Mouse (Mus musculus) heart, postnatal 0 days (tissue): ENCODE results near the gene Rab10. TPM values are rescaled to one million over a fixed set of nuclear protein-coding genes. Genes with fewer than 3 reads are reported as not detected.

ENCODE experiments used
- ATAC-seq: fragments of 200-750 bp; cut with Nextera tagmentation; 2 replicates; pipeline ENCODE4 v1.8.0; 2017; ENCODE audit warnings: low read depth, moderate number of reproducible peaks, moderate library complexity; ENCODE audit not compliant: insufficient read depth
- DNase-seq: peaks from one replicate; pipeline ENCODE4 v3.0.0-alpha.2; 2016; ENCODE audit warnings: low spot score
- H3K27ac ChIP-seq: fragments of 300-500 bp; sonication (generic); 2 replicates; pipeline ENCODE4 v1.5.1; 2014; ENCODE audit warnings: low read depth, mild to moderate bottlenecking
- H3K27me3 ChIP-seq: fragments of 300-500 bp; sonication (generic); 2 replicates; pipeline ENCODE4 v1.6.1; 2014; ENCODE audit warnings: low read length, mixed read lengths; ENCODE audit not compliant: control insufficient read depth, insufficient read depth
- H3K36me3 ChIP-seq: fragments of 300-500 bp; sonication (generic); replicated peaks from 2 replicates; pipeline ENCODE4 v1.6.1; 2014; ENCODE audit warnings: low read length, mixed read lengths; ENCODE audit not compliant: control insufficient read depth, insufficient read depth
- H3K4me1 ChIP-seq: fragments of 300-500 bp; sonication (generic); 2 replicates; pipeline ENCODE4 v1.6.1; 2014; ENCODE audit warnings: antibody characterized with exemption; ENCODE audit not compliant: control insufficient read depth, insufficient read depth
- H3K4me2 ChIP-seq: fragments of 300-500 bp; sonication (generic); 2 replicates; pipeline ENCODE4 v1.6.1; 2014; ENCODE audit warnings: low read depth, mild to moderate bottlenecking, low read length, moderate library complexity
- H3K4me3 ChIP-seq: fragments of 300-500 bp; sonication (generic); 2 replicates; pipeline ENCODE4 v1.5.1; 2014; ENCODE audit warnings: low read depth, low read length
- H3K9ac ChIP-seq: fragments of 300-500 bp; sonication (generic); replicated peaks from 2 replicates; pipeline ENCODE4 v1.6.1; 2014; ENCODE audit warnings: low read depth, low read length, mixed read lengths
- H3K9me3 ChIP-seq: fragments of 300-500 bp; sonication (generic); replicated peaks from 2 replicates; pipeline ENCODE4 v1.6.1; 2016; ENCODE audit warnings: low read length; ENCODE audit not compliant: control insufficient read depth
- CTCF ChIP-seq: IDR thresholded peaks from 2 replicates; pipeline ENCODE4 v1.5.1; 2016; ENCODE audit warnings: antibody characterized with exemption, control low read depth, low read depth
- EP300 ChIP-seq: IDR thresholded peaks from 2 replicates; pipeline ENCODE4 v1.6.1; 2016; ENCODE audit warnings: antibody characterized with exemption, low read depth
- WGBS: fragments of 180-500 bp; shearing (Covaris S2); extraction: QIAGEN DNeasy Blood & Tissue Kit; methylation state at CpG from one replicate; pipeline ENCODE4 v1.1.7; 2014; 5-methylcytosine and 5-hydroxymethylcytosine counted together
- polyA plus RNA-seq: library from polyadenylated mRNA; unstranded; fragments of >200 nt; fragmentation: Nextera tagmentation; extraction: Ambion mirVana; gene quantifications from 2 replicates; pipeline ENCODE4 v1.2.1, GENCODE M21; 2015
- total RNA-seq: library from RNA; depleted of rRNA; stranded (reverse); fragments of >200 nt; gene quantifications from 2 replicates; pipeline ENCODE4 v1.2.3, GENCODE M21; 2014; ENCODE audit warnings: low replicate concordance

The Rab10 gene
- total and polyA plus RNA-seq, 2 experiments from 2014 or later, result 56.2 to 91.4 TPM

- ATAC-seq (no peak), DNase-seq (no peak)
- TF ChIP-seq EP300, result no peak
- no peak for TF ChIP-seq CTCF
- Histone ChIP-seq H3K4me1 (peaks cover 4% of the 10 kb centered on the region), H3K9me3 (no peaks in the 10 kb centered on the region), H3K4me3 (no peak overlapping the region), H3K27me3 (no peaks in the 10 kb centered on the region), H3K36me3 (no peaks in the 10 kb centered on the region), H3K4me2 (no peak overlapping the region), H3K27ac (no peak overlapping the region), H3K9ac (no peak overlapping the region)
- 69% methylated on average over 2 of the region's 2 CpGs for WGBS
These were observed 25.3 kb downstream of the Rab10 start for GRCm38 (mm10) chr12:3284463-3284862.

GRCm38 (mm10) chr12:3283829-3284440 is 25.8 kb downstream of the Rab10 start:
- H3K27me3 ChIP-seq, result no peaks in the 10 kb centered on the region
- TF ChIP-seq CTCF, result no peak
- TF ChIP-seq EP300, result no peak
- H3K4me3 ChIP-seq, result no peak overlapping the region
- no peak for DNase-seq
- H3K4me1 ChIP-seq, result peaks cover 4% of the 10 kb centered on the region
- no peak overlapping the region for H3K4me2 ChIP-seq
- WGBS, result 64% methylated on average over 4 of the region's 4 CpGs
- no peaks in the 10 kb centered on the region for H3K9me3 ChIP-seq
- no peak overlapping the region for H3K27ac ChIP-seq
- H3K36me3 ChIP-seq, result no peaks in the 10 kb centered on the region
- no peak overlapping the region for H3K9ac ChIP-seq
- no peak for ATAC-seq

- ATAC-seq, result no peak
- Histone ChIP-seq H3K9me3 (no peaks in the 10 kb centered on the region), H3K27me3 (no peaks in the 10 kb centered on the region), H3K4me3 (no peak overlapping the region), H3K4me1 (peaks cover 4% of the 10 kb centered on the region), H3K36me3 (no peaks in the 10 kb centered on the region), H3K4me2 (no peak overlapping the region), H3K9ac (no peak overlapping the region), H3K27ac (no peak overlapping the region)
- no peak for DNase-seq
- no peak for TF ChIP-seq EP300
- TF ChIP-seq CTCF, result no peak
- 45% methylated on average over 1 of the region's 1 CpGs for WGBS
These were observed 26.8 kb downstream of the Rab10 start for GRCm38 (mm10) chr12:3282954-3283353.

GRCm38 (mm10) chr12:3282520-3282919 is 27.2 kb downstream of the Rab10 start:
- Histone ChIP-seq H3K27me3 (no peaks in the 10 kb centered on the region), H3K4me2 (no peak overlapping the region), H3K4me3 (no peak overlapping the region), H3K9ac (no peak overlapping the region), H3K4me1 (peaks cover 4% of the 10 kb centered on the region), H3K36me3 (no peaks in the 10 kb centered on the region), H3K27ac (no peak overlapping the region), H3K9me3 (no peaks in the 10 kb centered on the region)
- no peak for TF ChIP-seq EP300
- TF ChIP-seq CTCF, result no peak
- 69% methylated on average over 2 of the region's 2 CpGs for WGBS
- DNase-seq, result no peak
- ATAC-seq, result no peak

GRCm38 (mm10) chr12:3278880-3279339 is 30.9 kb downstream of the Rab10 start:
- no peak for DNase-seq
- no peak for ATAC-seq
- H3K4me3 ChIP-seq, result no peak overlapping the region

GRCm38 (mm10) chr12:3270818-3271217 is 39.0 kb downstream of the Rab10 start:
- Histone ChIP-seq H3K4me1 (no peaks in the 10 kb centered on the region), H3K9ac (no peak overlapping the region), H3K36me3 (no peaks in the 10 kb centered on the region), H3K27me3 (no peaks in the 10 kb centered on the region), H3K9me3 (no peaks in the 10 kb centered on the region), H3K27ac (no peak overlapping the region), H3K4me3 (no peak overlapping the region), H3K4me2 (no peak overlapping the region)
- ATAC-seq (no peak), DNase-seq (no peak)
- TF ChIP-seq EP300, result no peak
- TF ChIP-seq CTCF, result no peak

More at GRCm38 (mm10) chr12:3278880-3279339, 30.9 kb downstream of the Rab10 start:
- H3K9me3 ChIP-seq, result no peaks in the 10 kb centered on the region
- no peaks in the 10 kb centered on the region for H3K4me1 ChIP-seq
- H3K9ac ChIP-seq, result no peak overlapping the region
- WGBS, result 72% methylated on average over 2 of the region's 2 CpGs
- H3K36me3 ChIP-seq, result no peaks in the 10 kb centered on the region
- H3K27me3 ChIP-seq, result no peaks in the 10 kb centered on the region
- no peak overlapping the region for H3K4me2 ChIP-seq
- TF ChIP-seq EP300, result no peak
- TF ChIP-seq CTCF, result no peak
- H3K27ac ChIP-seq, result no peak overlapping the region
